Mouse (Mus musculus) cerebellum, postnatal 36 days (tissue): ENCODE results near the gene Elfn2.

Experiments
- DNase-seq, 2 experiments: peaks; one replicate each; pipeline ENCODE4 v3.0.0; 2021 to 2022; ENCODE audit warnings: mixed read lengths in 2 of 2

The Elfn2 gene

DNA sequence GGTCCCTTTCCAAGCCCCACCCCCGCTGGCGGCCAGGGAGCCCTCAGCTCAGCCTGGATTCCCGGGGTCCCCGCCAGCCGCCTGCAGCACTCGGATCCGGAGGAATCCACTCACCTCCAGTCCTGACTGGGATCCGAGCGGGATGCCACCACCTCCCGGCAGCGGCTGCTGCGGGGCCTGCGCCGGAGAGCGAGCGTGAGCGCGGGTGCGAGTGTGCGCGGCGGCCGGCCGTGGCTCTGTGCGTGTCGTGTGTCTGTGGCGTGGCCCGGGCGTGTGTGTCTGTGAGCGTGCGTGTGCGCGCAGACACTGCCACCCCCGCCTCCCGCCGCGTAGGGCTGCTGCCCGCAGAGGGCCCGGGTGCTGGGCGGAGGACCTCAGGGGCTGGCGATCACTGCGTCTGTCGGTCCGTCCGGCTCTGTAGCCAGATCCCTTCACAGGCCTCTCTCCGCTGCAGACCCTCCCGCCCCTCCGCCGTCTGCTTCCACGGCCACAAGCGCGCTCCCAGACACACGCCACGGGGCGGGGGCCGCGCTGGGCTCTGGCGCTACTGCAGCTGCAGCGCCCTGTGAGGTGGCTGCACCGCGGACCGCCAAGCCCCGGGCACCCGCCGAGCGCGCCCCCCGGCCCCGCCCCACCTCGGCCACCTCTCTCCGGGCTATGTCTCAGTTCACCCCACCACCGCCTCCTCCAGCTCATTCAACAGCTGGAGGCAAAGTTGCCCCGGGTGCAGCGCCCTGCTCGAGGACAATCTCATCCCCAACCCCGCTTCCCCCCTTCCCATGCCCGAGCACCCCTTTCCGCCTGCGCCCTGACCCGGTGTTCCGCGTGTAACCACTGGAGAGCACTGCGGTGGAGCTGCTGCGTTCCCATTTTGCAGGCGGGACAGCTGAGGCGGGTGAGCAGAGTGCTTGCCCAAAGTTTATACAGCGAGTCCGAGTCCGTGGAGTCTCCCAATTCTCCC, at the start of gene Elfn2:
Elfn2 (minus strand) TSS at position 482 of the 961 bp plus-strand sequence.
- peak in 1 of 2 experiments; percentile 21 for DNase-seq

DNA sequence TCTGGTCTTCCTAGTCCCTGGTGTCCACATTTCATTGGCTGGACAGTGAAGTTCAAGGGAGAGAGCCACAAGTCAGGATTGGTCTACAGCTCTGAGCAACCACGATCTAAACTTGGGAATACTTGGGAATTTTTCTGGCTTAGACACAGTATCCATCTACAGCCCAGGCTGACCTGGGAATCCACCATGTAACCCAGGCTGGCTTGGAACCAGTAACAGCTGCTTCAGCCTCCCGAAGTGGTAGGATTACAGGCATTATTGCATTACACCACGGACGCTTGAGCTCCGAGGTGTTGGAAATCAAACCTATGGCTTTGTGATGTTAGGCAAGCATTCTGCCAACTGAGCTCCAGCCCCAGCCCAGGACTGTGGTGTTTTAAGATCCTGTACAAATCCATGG, 45.1 kb upstream of the Elfn2 start:
- DNase-seq = no peak

DNA sequence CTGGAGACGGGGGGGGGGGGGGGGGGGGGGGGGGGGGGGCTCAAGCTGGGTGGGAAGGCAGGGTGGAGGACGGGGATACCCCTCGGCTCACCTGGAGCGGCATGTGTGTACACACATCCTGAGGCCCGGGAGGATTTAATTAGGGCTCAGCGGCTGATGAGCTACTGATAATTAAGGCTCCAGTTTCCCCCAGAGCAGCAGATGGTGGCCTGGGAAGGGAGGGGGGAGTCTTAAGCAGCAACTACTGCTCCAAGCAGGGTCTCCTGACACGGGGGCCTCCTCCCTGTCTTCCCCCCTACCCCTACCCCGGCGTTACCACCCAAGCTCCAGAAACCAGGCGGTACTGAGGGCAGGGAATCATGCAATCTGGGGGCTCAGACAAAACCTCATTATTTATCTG, 44.6 kb upstream of the Elfn2 start:
- no peak for DNase-seq

- no peak for DNase-seq
These were observed 42.5 kb upstream of the Elfn2 start for GRCm38 (mm10) chr15:78761112-78761511.

DNA sequence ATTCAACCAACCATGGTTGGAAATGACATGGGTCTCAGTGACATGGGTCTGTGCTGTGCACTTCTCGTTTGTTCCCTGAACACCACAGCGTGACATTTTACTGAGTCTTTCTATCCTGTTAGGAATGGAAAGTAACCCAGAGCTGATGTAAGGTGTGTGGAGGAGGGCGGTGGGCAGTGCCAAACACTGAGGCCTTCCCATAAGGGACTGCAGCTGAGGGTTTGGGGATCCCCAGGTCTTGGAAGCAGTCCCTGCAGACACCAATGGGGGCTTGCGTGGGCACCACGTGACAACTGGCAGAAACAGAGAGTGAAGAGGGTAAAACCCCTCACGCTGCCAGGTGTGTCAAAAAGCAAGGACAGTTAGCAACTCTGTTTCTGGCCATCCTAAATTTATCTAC, 39.6 kb upstream of the Elfn2 start:
- no peak for DNase-seq

DNA sequence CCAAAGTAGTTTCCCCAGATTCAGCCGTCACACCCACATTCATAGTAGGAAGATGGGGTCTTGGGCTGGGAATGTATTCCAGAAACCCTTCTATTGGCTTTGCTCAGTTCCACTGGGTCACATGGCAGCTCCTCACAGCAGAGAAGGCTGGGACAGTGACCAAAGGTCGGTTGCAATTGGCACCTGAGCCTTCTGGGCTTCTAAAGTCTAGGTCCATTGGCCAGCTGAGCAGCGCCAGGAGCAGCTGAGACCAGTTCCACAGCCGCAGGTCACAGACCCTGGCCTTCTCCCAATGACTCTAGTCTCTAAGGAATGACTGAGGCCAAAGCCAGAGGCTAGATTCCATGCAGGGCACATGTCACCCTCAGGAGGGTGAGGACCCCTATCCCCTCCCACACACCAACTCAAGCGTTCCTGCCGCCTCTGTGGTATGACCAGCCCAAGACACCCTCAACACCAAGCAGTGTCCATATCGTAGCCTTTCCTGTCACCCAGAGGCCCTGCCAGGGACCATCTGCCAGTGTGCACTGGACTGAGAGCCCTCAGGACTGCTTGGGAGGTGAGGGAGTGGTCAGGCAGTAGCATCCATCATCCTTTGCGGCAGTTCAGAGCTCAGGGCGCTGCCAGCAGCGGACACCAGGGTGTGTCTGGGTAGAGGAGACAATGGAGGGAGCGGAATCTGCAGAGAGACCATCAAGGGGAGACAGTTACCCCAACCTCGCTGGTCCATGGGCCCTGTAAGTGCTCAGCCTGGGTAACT, 37.6 kb upstream of the Elfn2 start:
- DNase-seq = no peak

DNA sequence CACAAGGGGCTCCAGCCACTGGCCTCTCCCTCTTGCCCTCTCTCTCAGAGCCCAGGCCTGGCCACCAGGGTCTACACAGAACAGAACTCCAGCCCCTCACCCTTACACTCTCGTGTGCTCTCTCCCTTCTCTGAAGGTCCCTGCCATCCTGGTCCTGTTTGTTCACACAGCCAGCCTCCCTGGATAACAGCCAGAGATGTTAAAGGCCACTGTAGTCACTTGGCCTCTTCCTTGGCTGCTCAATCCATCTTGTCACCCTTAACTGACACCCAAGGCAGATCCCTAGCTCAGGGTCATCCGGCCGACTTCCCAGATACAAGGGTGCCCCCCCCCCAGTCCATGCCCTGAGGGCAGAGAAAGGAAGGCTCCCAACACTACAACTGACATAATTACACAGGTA, 36.7 kb upstream of the Elfn2 start:
- DNase-seq = no peak

DNA sequence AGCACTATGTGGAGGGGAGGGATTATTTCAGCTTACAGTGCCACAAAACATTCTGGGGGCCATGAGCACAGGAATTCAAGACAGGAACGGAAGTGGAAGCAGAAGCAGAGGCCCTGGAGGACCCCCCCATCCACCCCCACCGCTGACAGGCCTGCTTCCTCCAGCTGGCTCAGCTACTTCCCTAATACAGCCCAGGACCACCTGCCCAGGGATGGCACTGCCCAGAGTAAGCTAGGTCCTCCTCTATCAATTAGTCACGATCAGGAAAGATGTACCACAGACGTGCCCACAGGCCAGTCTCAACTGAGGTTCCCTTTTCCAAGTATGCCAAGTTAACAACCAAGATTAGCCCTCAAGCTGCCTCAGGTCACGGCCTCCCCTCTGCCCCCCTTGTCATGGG, 35.6 kb upstream of the Elfn2 start:
- DNase-seq = no peak

GRCm38 (mm10) chr15:78752991-78753390, 34.4 kb upstream of the Elfn2 start:
- DNase-seq = no peak

- DNase-seq = no peak
These were observed 32.2 kb upstream of the Elfn2 start for GRCm38 (mm10) chr15:78750608-78751350.

DNA sequence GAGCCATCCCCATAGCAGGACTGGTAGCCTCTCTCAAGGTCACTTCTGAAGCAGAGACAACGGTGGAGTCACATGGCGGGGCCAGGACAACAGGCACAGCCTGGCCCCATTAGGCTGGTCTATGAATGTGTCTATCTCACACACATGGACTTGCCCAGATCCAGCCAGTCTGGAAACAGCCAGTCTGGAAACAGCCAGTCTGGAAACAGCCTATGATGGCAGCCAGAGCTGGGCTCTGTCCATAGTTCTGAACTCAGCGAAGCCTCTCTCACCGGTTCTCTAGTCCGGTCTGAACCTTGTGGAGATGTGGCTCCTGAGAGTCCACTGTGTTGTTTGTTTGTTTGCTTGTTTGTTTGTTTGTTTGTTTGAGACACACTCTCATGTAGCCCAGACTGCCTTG, 31.3 kb upstream of the Elfn2 start:
- no peak for DNase-seq

- peak; percentile 59 to 71 for DNase-seq
These were observed 25.6 kb upstream of the Elfn2 start for GRCm38 (mm10) chr15:78744206-78744605.

GRCm38 (mm10) chr15:78742831-78743230, 24.3 kb upstream of the Elfn2 start:
- no peak for DNase-seq

- no peak for DNase-seq
These were observed 22.1 kb upstream of the Elfn2 start for GRCm38 (mm10) chr15:78740662-78741061.

DNA sequence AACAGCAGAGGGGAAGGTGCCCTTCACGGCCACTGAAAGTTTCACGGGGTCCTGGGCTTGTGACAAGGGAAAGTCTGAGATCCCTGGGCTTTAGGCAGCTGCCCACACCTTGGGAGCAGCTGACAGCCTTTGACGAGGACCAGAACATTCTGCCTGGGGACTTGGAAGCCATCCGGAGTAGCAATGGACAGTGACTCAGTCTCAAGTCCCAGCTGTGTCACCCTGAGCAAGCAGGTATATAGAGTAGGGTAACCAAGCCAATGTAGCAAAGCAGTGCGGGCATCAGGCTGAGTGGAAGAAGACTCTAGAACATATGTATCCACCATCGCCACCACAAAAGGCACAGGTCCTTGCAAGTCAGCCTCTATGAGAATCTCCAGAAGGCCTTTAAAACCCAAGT, 18.6 kb upstream of the Elfn2 start:
- no peak for DNase-seq

GRCm38 (mm10) chr15:78736681-78737100, 18.1 kb upstream of the Elfn2 start:
- DNase-seq = no peak

DNA sequence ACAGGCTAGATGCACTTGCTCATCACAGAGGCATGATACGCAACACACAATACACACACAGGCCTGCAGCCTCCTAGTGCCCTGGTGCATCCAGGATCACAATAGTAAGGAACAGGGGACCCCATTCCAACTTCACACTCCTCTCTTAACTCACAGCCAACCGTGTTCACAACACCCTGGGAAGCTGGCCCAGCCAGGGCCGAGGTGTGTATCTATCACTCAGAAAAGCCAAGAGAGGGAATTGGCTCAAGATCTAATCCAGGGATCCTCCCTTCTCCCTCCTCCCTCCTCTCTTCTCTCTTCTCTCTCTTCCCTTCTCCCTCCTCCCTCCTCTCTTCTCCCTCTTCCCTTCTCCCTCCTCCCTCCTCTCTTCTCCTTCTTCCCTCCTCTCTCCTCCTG, 17.6 kb upstream of the Elfn2 start:
- no peak for DNase-seq

- no peak for DNase-seq
These were observed 17.0 kb upstream of the Elfn2 start for GRCm38 (mm10) chr15:78735431-78736180.

- DNase-seq = no peak
These were observed 13.3 kb upstream of the Elfn2 start for GRCm38 (mm10) chr15:78731830-78732229.

- DNase-seq = no peak
These were observed 11.9 kb upstream of the Elfn2 start for GRCm38 (mm10) chr15:78730315-78731049.

DNA sequence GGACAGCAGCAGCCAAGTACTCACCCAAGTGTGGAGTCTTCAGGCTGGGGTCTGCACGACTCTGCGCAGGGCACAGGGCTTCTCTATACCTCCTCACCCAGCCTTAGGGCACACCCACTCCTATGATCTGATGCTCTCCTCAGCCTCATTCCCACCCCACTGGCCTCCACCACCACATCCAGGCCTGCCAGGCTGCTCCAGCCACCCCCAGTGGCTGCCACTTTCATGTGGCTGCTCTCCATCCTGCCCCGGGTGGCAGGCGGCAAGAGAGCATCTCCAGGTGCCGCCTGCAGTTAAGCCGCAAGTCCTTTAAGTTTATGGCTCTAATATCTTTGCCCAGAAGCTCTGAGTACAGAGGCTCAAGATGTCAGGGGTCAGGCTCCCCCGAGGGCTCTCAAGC, 8.1 kb upstream of the Elfn2 start:
- DNase-seq = no peak

GRCm38 (mm10) chr15:78720532-78720931, 2.0 kb upstream of the Elfn2 start:
- DNase-seq = no peak
